Mouse (Mus musculus): Measurements from ENCODE around the gene Vkorc1l1. TPM values are rescaled to one million over a fixed set of nuclear protein-coding genes. Genes with fewer than 3 reads are reported as not detected.

The Vkorc1l1 gene
- polyA plus RNA-seq, 1 experiment from 2014 or later: 22.7 TPM

GRCm38 (mm10) chr5:129966448-129966847, 24.7 kb downstream of the Vkorc1l1 start:
- TF ChIP-seq CTCF (IDR thresholded peaks at IDR 0.05; ENCODE audit: low read depth): no peak
- WGBS: 88% methylated on average over 3 of the region's 3 CpGs

GRCm38 (mm10) chr5:129968417-129968816, 26.6 kb downstream of the Vkorc1l1 start:
- H3K9me3 ChIP-seq (ENCODE audit: low read depth, low read length): no peaks in the 10 kb centered on the region
- H3K27me3 ChIP-seq (ENCODE audit: insufficient read depth, low read length): no peaks in the 10 kb centered on the region
- TF ChIP-seq CTCF (IDR thresholded peaks at IDR 0.05; ENCODE audit: low read depth): no peak
- H3K4me2 ChIP-seq: no peak overlapping the region
- DNase-seq (no peak), ATAC-seq (ENCODE audit: insufficient read depth) (no peak)
- H3K4me3 ChIP-seq (ENCODE audit: low read depth, low read length): no peak overlapping the region
- H3K36me3 ChIP-seq (ENCODE audit: insufficient read depth): peaks cover 11% of the 10 kb centered on the region
- WGBS: 77% methylated on average over 7 of the region's 7 CpGs
- H3K9ac ChIP-seq: no peak overlapping the region
- H3K27ac ChIP-seq (ENCODE audit: low read depth): no peak overlapping the region
- no peaks in the 10 kb centered on the region for H3K4me1 ChIP-seq (ENCODE audit: insufficient read depth)

More at GRCm38 (mm10) chr5:129966448-129966847, 24.7 kb downstream of the Vkorc1l1 start:
- Histone ChIP-seq H3K36me3 (ENCODE audit: insufficient read depth) (peaks cover 1% of the 10 kb centered on the region; the same call in 1 of the 2 replicates), H3K4me2 (no peak overlapping the region), H3K4me1 (ENCODE audit: insufficient read depth) (no peaks in the 10 kb centered on the region), H3K9ac (no peak overlapping the region), H3K27me3 (ENCODE audit: insufficient read depth, low read length) (no peaks in the 10 kb centered on the region), H3K4me3 (ENCODE audit: low read depth, low read length) (no peak overlapping the region), H3K27ac (ENCODE audit: low read depth) (no peak overlapping the region), H3K9me3 (ENCODE audit: low read depth, low read length) (no peaks in the 10 kb centered on the region)
- ATAC-seq (ENCODE audit: insufficient read depth) (no peak), DNase-seq (no peak)

- no peak for DNase-seq
- Histone ChIP-seq H3K4me3 (ENCODE audit: low read depth, low read length) (no peak overlapping the region), H3K4me1 (ENCODE audit: insufficient read depth) (no peaks in the 10 kb centered on the region), H3K9me3 (ENCODE audit: low read depth, low read length) (no peaks in the 10 kb centered on the region), H3K27ac (ENCODE audit: low read depth) (no peak overlapping the region), H3K36me3 (ENCODE audit: insufficient read depth) (peaks cover 16% of the 10 kb centered on the region), H3K27me3 (ENCODE audit: insufficient read depth, low read length) (no peaks in the 10 kb centered on the region), H3K9ac (no peak overlapping the region), H3K4me2 (no peak overlapping the region)
- no peak for ATAC-seq (ENCODE audit: insufficient read depth)
- TF ChIP-seq CTCF (IDR thresholded peaks at IDR 0.05; ENCODE audit: low read depth): no peak
- WGBS: 80% methylated on average over 4 of the region's 4 CpGs
Observed at GRCm38 (mm10) chr5:129971491-129971890, 29.7 kb downstream of the Vkorc1l1 start.

GRCm38 (mm10) chr5:129974354-129974753, 32.6 kb downstream of the Vkorc1l1 start:
- Histone ChIP-seq H3K27ac (ENCODE audit: low read depth) (0 out of 2 replicates have a peak overlapping the region, but pooled peaks have one; percentile 24), H3K4me2 (no peak overlapping the region), H3K36me3 (ENCODE audit: insufficient read depth) (peaks cover 16% of the 10 kb centered on the region), H3K9me3 (ENCODE audit: low read depth, low read length) (no peaks in the 10 kb centered on the region), H3K9ac (no peak overlapping the region), H3K27me3 (ENCODE audit: insufficient read depth, low read length) (no peaks in the 10 kb centered on the region), H3K4me1 (ENCODE audit: insufficient read depth) (no peaks in the 10 kb centered on the region), H3K4me3 (ENCODE audit: low read depth, low read length) (no peak overlapping the region)
- 90% methylated on average over 4 of the region's 4 CpGs for WGBS
- DNase-seq: no peak
- ATAC-seq (ENCODE audit: insufficient read depth): no peak
- no peak for TF ChIP-seq CTCF (IDR thresholded peaks at IDR 0.05; ENCODE audit: low read depth)

- ATAC-seq (ENCODE audit: insufficient read depth) (no peak), DNase-seq (no peak)
- no peak overlapping the region for H3K9ac ChIP-seq
- no peak overlapping the region for H3K27ac ChIP-seq (ENCODE audit: low read depth)
- no peaks in the 10 kb centered on the region for H3K9me3 ChIP-seq (ENCODE audit: low read depth, low read length)
- H3K4me2 ChIP-seq: no peak overlapping the region
- TF ChIP-seq CTCF (IDR thresholded peaks at IDR 0.05; ENCODE audit: low read depth): no peak
- no peaks in the 10 kb centered on the region for H3K4me1 ChIP-seq (ENCODE audit: insufficient read depth)
- H3K27me3 ChIP-seq (ENCODE audit: insufficient read depth, low read length): no peaks in the 10 kb centered on the region
- WGBS: 63% methylated on average over 4 of the region's 4 CpGs
- peaks cover 16% of the 10 kb centered on the region for H3K36me3 ChIP-seq (ENCODE audit: insufficient read depth)
- no peak overlapping the region for H3K4me3 ChIP-seq (ENCODE audit: low read depth, low read length)
Observed at GRCm38 (mm10) chr5:129974866-129975311, 33.1 kb downstream of the Vkorc1l1 start.

GRCm38 (mm10) chr5:129977768-129978167, 36.0 kb downstream of the Vkorc1l1 start:
- Histone ChIP-seq H3K4me3 (ENCODE audit: low read depth, low read length) (no peak overlapping the region), H3K36me3 (ENCODE audit: insufficient read depth) (peaks cover 11% of the 10 kb centered on the region; the same call in 1 of the 2 replicates), H3K4me1 (ENCODE audit: insufficient read depth) (no peaks in the 10 kb centered on the region), H3K9me3 (ENCODE audit: low read depth, low read length) (no peaks in the 10 kb centered on the region), H3K27me3 (ENCODE audit: insufficient read depth, low read length) (no peaks in the 10 kb centered on the region), H3K9ac (no peak overlapping the region), H3K4me2 (no peak overlapping the region), H3K27ac (ENCODE audit: low read depth) (no peak overlapping the region)
- ATAC-seq (ENCODE audit: insufficient read depth) (no peak), DNase-seq (no peak)
- WGBS: 79% methylated on average over 4 of the region's 4 CpGs
- no peak for TF ChIP-seq CTCF (IDR thresholded peaks at IDR 0.05; ENCODE audit: low read depth)

- no peak overlapping the region for H3K4me3 ChIP-seq (ENCODE audit: low read depth, low read length)
- no peaks in the 10 kb centered on the region for H3K4me1 ChIP-seq (ENCODE audit: insufficient read depth)
- H3K27ac ChIP-seq (ENCODE audit: low read depth): no peak overlapping the region
- peaks cover 19% of the 10 kb centered on the region; the same call in 1 of the 2 replicates for H3K36me3 ChIP-seq (ENCODE audit: insufficient read depth)
- WGBS: 68% methylated on average over 5 of the region's 5 CpGs
- no peak for TF ChIP-seq CTCF (IDR thresholded peaks at IDR 0.05; ENCODE audit: low read depth)
- ATAC-seq (ENCODE audit: insufficient read depth) (no peak), DNase-seq (no peak)
- H3K27me3 ChIP-seq (ENCODE audit: insufficient read depth, low read length): no peaks in the 10 kb centered on the region
- H3K9me3 ChIP-seq (ENCODE audit: low read depth, low read length): no peaks in the 10 kb centered on the region
- H3K9ac ChIP-seq: no peak overlapping the region
- H3K4me2 ChIP-seq: no peak overlapping the region
Observed at GRCm38 (mm10) chr5:129978608-129979007, 36.8 kb downstream of the Vkorc1l1 start.
